Mouse (Mus musculus) limb, embryonic 15.5 days (tissue): ENCODE results near the gene Cd3g. TPM values are rescaled to one million over a fixed set of nuclear protein-coding genes. Genes with fewer than 3 reads are reported as not detected.

Experiments used
- ATAC-seq: fragments of 200-750 bp; cut with Nextera tagmentation; 2 replicates; pipeline ENCODE4 v1.8.0; 2017; ENCODE audit warnings: low read depth, moderate TSS enrichment; ENCODE audit not compliant: insufficient number of reproducible peaks, low FRiP score, low TSS enrichment
- H3K27ac ChIP-seq: fragments of 300-500 bp; sonication (generic); 2 replicates; pipeline ENCODE4 v1.5.1; 2015; ENCODE audit warnings: moderate library complexity, mild to moderate bottlenecking, inconsistent platforms
- H3K27me3 ChIP-seq: fragments of 300-500 bp; sonication (generic); 2 replicates; pipeline ENCODE4 v1.6.1; 2015; ENCODE audit warnings: inconsistent platforms
- H3K36me3 ChIP-seq: fragments of 300-500 bp; sonication (generic); 2 replicates; pipeline ENCODE4 v1.6.1; 2015; ENCODE audit warnings: inconsistent platforms
- H3K4me1 ChIP-seq: fragments of 300-500 bp; sonication (generic); 2 replicates; pipeline ENCODE4 v1.6.1; 2015; ENCODE audit warnings: inconsistent platforms
- H3K4me2 ChIP-seq: fragments of 300-500 bp; sonication (generic); 2 replicates; pipeline ENCODE4 v1.6.1; 2015; ENCODE audit warnings: mild to moderate bottlenecking, inconsistent platforms
- H3K4me3 ChIP-seq: fragments of 300-500 bp; sonication (generic); 2 replicates; pipeline ENCODE4 v1.5.1; 2015; ENCODE audit warnings: mild to moderate bottlenecking, inconsistent platforms
- H3K9ac ChIP-seq: fragments of 300-500 bp; sonication (generic); 2 replicates; pipeline ENCODE4 v1.6.1; 2015; ENCODE audit warnings: inconsistent platforms
- H3K9me3 ChIP-seq: fragments of 300-500 bp; sonication (generic); 2 replicates; pipeline ENCODE4 v1.6.1; 2016; ENCODE audit warnings: inconsistent platforms
- WGBS: fragments of 180-500 bp; shearing (Covaris S2); methylation state at CpG from one replicate; pipeline ENCODE4 v1.1.7; 2015; 5-methylcytosine and 5-hydroxymethylcytosine counted together
- polyA plus RNA-seq: library from polyadenylated mRNA; unstranded; fragments of >200 nt; fragmentation: Nextera tagmentation; extraction: Ambion mirVana; gene quantifications from 2 replicates; pipeline ENCODE4 v1.2.1, GENCODE M21; 2015

The Cd3g gene
- polyA plus RNA-seq, 1 experiment from 2014 or later = 0.51 TPM

GRCm38 (mm10) chr9:44965126-44965832 is 15.0 kb downstream of the Cd3g start, which contains the start of gene Ube4a:
Ube4a (minus strand) TSS chr9:44965600.
- peaks cover 19% of the 10 kb centered on the region for H3K36me3 ChIP-seq
- peak within 1 kb of the TSS; percentile 85 for H3K4me3 ChIP-seq
- peaks cover 16% of the 10 kb centered on the region for H3K4me1 ChIP-seq
- peak within 1 kb of the TSS; percentile 79 for H3K27ac ChIP-seq
- H3K4me2 ChIP-seq = peak within 1 kb of the TSS; percentile 71
- peak; percentile 94 for ATAC-seq
- peaks cover 2% of the 10 kb centered on the region; the same call in 1 of the 2 replicates for H3K27me3 ChIP-seq
- H3K9me3 ChIP-seq = no peaks in the 10 kb centered on the region
- WGBS = under 1% methylated on average over 39 of the region's 39 CpGs
- H3K9ac ChIP-seq = peak within 1 kb of the TSS; percentile 78

GRCm38 (mm10) chr9:44954432-44954831 is 25.8 kb downstream of the Cd3g start:
- no peaks in the 10 kb centered on the region for H3K4me1 ChIP-seq
- no peak overlapping the region for H3K4me3 ChIP-seq
- H3K9ac ChIP-seq = no peak overlapping the region
- ATAC-seq = no peak
- peaks cover 76% of the 10 kb centered on the region for H3K36me3 ChIP-seq
- no peak overlapping the region for H3K4me2 ChIP-seq
- 87% methylated on average over 3 of the region's 3 CpGs for WGBS
- no peaks in the 10 kb centered on the region for H3K9me3 ChIP-seq
- H3K27me3 ChIP-seq = no peaks in the 10 kb centered on the region
- no peak overlapping the region for H3K27ac ChIP-seq

GRCm38 (mm10) chr9:44947836-44948235 is 32.4 kb downstream of the Cd3g start:
- H3K27me3 ChIP-seq = no peaks in the 10 kb centered on the region
- H3K4me2 ChIP-seq = no peak overlapping the region
- no peaks in the 10 kb centered on the region for H3K9me3 ChIP-seq
- H3K36me3 ChIP-seq = peaks cover 91% of the 10 kb centered on the region
- no peak overlapping the region for H3K4me3 ChIP-seq
- H3K27ac ChIP-seq = no peak overlapping the region
- WGBS = 92% methylated on average over 5 of the region's 5 CpGs
- H3K9ac ChIP-seq = no peak overlapping the region
- no peaks in the 10 kb centered on the region for H3K4me1 ChIP-seq
- no peak for ATAC-seq

GRCm38 (mm10) chr9:44946185-44946695 is 34.0 kb downstream of the Cd3g start:
- WGBS = 92% methylated on average over 7 of the region's 7 CpGs
- Histone ChIP-seq H3K27ac (no peak overlapping the region), H3K4me3 (no peak overlapping the region), H3K4me1 (no peaks in the 10 kb centered on the region), H3K27me3 (no peaks in the 10 kb centered on the region), H3K9ac (no peak overlapping the region), H3K36me3 (peaks cover 91% of the 10 kb centered on the region), H3K9me3 (no peaks in the 10 kb centered on the region), H3K4me2 (no peak overlapping the region)
- no peak for ATAC-seq

GRCm38 (mm10) chr9:44942421-44942820 is 37.8 kb downstream of the Cd3g start:
- Histone ChIP-seq H3K9me3 (no peaks in the 10 kb centered on the region), H3K36me3 (peaks cover 85% of the 10 kb centered on the region)
- 95% methylated on average over 4 of the region's 4 CpGs for WGBS

GRCm38 (mm10) chr9:44941756-44942155 is 38.5 kb downstream of the Cd3g start:
- H3K4me2 ChIP-seq = no peak overlapping the region
- H3K27me3 ChIP-seq = no peaks in the 10 kb centered on the region
- H3K9me3 ChIP-seq = no peaks in the 10 kb centered on the region
- no peak for ATAC-seq
- H3K4me3 ChIP-seq = no peak overlapping the region
- WGBS = 89% methylated on average over 4 of the region's 4 CpGs
- no peak overlapping the region for H3K27ac ChIP-seq
- peaks cover 85% of the 10 kb centered on the region for H3K36me3 ChIP-seq
- no peak overlapping the region for H3K9ac ChIP-seq
- H3K4me1 ChIP-seq = no peaks in the 10 kb centered on the region

More at GRCm38 (mm10) chr9:44942421-44942820, 37.8 kb downstream of the Cd3g start:
- Histone ChIP-seq H3K27me3 (no peaks in the 10 kb centered on the region), H3K27ac (no peak overlapping the region), H3K4me3 (no peak overlapping the region), H3K9ac (no peak overlapping the region), H3K4me2 (no peak overlapping the region), H3K4me1 (no peaks in the 10 kb centered on the region)
- no peak for ATAC-seq

- H3K9ac ChIP-seq = no peak overlapping the region
- ATAC-seq = no peak
- H3K9me3 ChIP-seq = no peaks in the 10 kb centered on the region
- H3K4me2 ChIP-seq = peak overlapping the region; percentile 56
- H3K27me3 ChIP-seq = no peaks in the 10 kb centered on the region
- peak overlapping the region; percentile 90 for H3K27ac ChIP-seq
- peaks cover under 1% of the 10 kb centered on the region; the same call in 1 of the 2 replicates for H3K36me3 ChIP-seq
- WGBS = 74% methylated on average over 2 of the region's 2 CpGs
- H3K4me1 ChIP-seq = peaks cover 8% of the 10 kb centered on the region
- H3K4me3 ChIP-seq = peak overlapping the region; percentile 93
These were observed 58.7 kb downstream of the Cd3g start for GRCm38 (mm10) chr9:44921543-44921942.

- no peak overlapping the region for H3K9ac ChIP-seq
- peak overlapping the region; percentile 56 for H3K4me2 ChIP-seq
- peak; percentile 84 for ATAC-seq
- WGBS = 1% methylated on average over 8 of the region's 8 CpGs
- peak overlapping the region; percentile 93 for H3K4me3 ChIP-seq
- H3K36me3 ChIP-seq = no peaks in the 10 kb centered on the region; the same call in 1 of the 2 replicates
- peak overlapping the region; percentile 90 for H3K27ac ChIP-seq
- no peaks in the 10 kb centered on the region for H3K27me3 ChIP-seq
- peaks cover 8% of the 10 kb centered on the region for H3K4me1 ChIP-seq
- H3K9me3 ChIP-seq = no peaks in the 10 kb centered on the region
These were observed 59.1 kb downstream of the Cd3g start for GRCm38 (mm10) chr9:44921123-44921468.

- Histone ChIP-seq H3K27ac (peak within 1 kb of the TSS; percentile 90), H3K9ac (peak within 1 kb of the TSS; percentile 88), H3K4me2 (peak within 1 kb of the TSS; percentile 56), H3K9me3 (no peaks in the 10 kb centered on the region), H3K36me3 (no peaks in the 10 kb centered on the region; the same call in 1 of the 2 replicates), H3K27me3 (no peaks in the 10 kb centered on the region), H3K4me3 (peak within 1 kb of the TSS; percentile 93), H3K4me1 (peaks cover 10% of the 10 kb centered on the region)
- peak; percentile 80; the same call in 1 of the 2 replicates for ATAC-seq
- under 1% methylated on average over 48 of the region's 48 CpGs for WGBS
These were observed 59.7 kb downstream of the Cd3g start, which contains the start of gene Atp5l for GRCm38 (mm10) chr9:44920374-44921122. Atp5l (minus strand) TSS chr9:44920742.

GRCm38 (mm10) chr9:44919606-44920005 is 60.6 kb downstream of the Cd3g start:
- ATAC-seq = no peak
- H3K4me2 ChIP-seq = peak overlapping the region; percentile 56
- H3K36me3 ChIP-seq = no peaks in the 10 kb centered on the region
- peaks cover 15% of the 10 kb centered on the region for H3K4me1 ChIP-seq
- H3K27me3 ChIP-seq = no peaks in the 10 kb centered on the region
- WGBS = 33% methylated on average over 2 of the region's 2 CpGs
- H3K9me3 ChIP-seq = no peaks in the 10 kb centered on the region
- no peak overlapping the region for H3K27ac ChIP-seq
- peak overlapping the region; percentile 88 for H3K9ac ChIP-seq
- H3K4me3 ChIP-seq = peak overlapping the region; percentile 93
